Mouse (Mus musculus): ENCODE measurements around the gene Zfp36l3.
"Not testable (repeated sequence)": the region's sequence is repeated elsewhere in the genome, so short reads cannot be mapped to it uniquely, and the experiment has no call there.

Gene Zfp36l3

DNA sequence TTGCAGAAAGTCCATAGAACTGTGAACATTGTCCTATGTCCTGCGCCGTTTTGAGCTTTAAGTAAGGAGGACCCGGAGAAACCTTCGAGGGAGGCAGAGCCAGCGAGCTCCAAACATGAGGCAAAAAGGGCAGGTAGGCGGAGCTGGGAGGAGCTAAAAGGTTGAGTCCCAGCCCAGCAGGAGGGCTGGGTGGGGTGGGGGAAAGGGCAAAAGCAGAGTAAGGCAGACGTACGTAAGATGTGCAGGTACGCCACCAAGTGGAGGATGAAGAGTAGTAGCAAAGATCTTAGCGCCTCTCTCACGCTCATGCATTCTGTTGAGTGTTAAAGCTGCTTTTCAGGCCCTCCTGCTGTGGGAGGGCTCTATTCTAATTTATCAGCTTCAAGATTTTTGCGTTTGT, at the start of gene Zfp36l3:
Gene Zfp36l3, minus strand, starts transcription at position 119 of the 400 bp plus-strand sequence.
- in situ Hi-C loops (cut with MboI; ENCODE audit: low sequenced_read_pairs) = no loop called here

DNA sequence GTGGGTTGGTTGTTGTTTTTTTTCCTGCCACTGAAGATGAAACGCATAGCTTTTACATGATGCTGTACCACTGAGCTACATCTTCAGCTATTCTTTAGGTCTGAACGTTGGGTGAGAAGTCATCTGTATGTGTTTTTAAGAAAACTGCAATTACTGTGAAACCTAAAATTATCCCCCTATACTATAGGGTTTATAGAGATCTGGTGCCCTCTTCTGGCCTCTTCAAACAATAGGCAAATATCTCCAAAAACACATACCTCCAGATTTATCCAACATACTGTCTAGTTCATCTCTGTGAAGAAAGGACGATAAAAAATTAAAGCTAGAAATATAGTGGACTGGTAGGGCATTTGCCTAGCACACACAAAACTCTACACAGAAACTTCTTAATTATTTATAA, 22.9 kb upstream of the Zfp36l3 start:
- in situ Hi-C loops (cut with MboI; ENCODE audit: low sequenced_read_pairs) = no loop called here

DNA sequence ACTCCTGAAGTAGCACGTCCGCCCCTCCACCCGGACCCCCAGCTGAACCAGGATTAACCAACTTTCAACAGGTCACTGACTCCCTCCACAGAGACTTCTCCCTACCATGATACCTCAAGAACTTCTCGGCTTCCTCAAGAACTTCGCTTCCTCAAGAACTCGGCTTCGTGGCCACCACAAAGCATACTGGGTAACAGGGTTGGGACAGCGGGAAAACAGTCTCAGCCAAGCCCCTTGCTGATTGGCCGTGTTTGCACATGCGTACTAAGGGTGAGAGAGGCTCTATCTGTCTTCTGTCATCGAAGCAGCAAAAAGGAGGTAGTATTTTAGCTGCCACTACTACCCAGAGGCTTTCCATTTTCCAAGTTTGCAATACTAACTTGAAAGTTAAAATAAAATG, 21.3 kb upstream of the Zfp36l3 start, which contains the start of gene Xlr:
Gene Xlr, minus strand, starts transcription at position 188 of the 400 bp plus-strand sequence.
- in situ Hi-C loops (cut with MboI; ENCODE audit: low sequenced_read_pairs) = not testable (repeated sequence)

- in situ Hi-C loops (cut with MboI; ENCODE audit: low sequenced_read_pairs) = no loop called here
These were observed 18.5 kb downstream of the Zfp36l3 start, which contains the start of gene 1700013H16Rik for GRCm38 (mm10) chrX:53757736-53758135. Gene 1700013H16Rik, minus strand, starts transcription at chrX:53757831.

DNA sequence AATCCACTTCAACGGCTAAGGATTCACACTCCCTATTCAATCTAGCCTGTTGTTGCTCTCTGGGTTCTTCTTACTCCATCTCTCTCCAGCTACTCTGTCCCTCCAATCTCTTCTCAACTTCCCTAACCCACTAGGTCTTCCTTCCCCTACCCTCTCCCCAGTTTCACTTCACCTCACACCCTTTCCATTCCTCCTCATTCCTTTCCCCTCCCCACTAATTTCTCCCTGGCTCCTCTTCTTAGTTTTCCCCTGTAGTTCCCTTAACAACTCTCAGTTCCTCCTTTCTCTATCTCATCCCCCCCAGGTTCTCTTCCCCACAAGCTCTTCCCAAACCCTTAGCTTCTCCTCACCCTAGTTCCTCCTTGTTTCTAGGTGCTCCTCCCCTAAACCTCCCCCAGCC, 23.3 kb downstream of the Zfp36l3 start:
- in situ Hi-C loops (cut with MboI; ENCODE audit: low sequenced_read_pairs) = no loop called here

GRCm38 (mm10) chrX:53728967-53729366, 47.2 kb downstream of the Zfp36l3 start:
- in situ Hi-C loops (cut with MboI; ENCODE audit: low sequenced_read_pairs) = no loop called here

GRCm38 (mm10) chrX:53724596-53724995, 51.6 kb downstream of the Zfp36l3 start, which contains the start of gene 4930502E18Rik:
Gene 4930502E18Rik, plus strand, starts transcription at chrX:53724826.
- in situ Hi-C loops (cut with MboI; ENCODE audit: low sequenced_read_pairs) = no loop called here

All from CH12F3 (cell line).